Mouse (Mus musculus) T-helper 17 cell (primary cell): Measurements from ENCODE around the gene 4930556J24Rik.

ENCODE experiments used
- in situ Hi-C, 2 experiments: fragments of 300-600 bp; cut with MboI, MseI; formaldehyde crosslinking; loops; 1 replicate in 1 of 2; 2 replicates in 1 of 2; pipeline ENCODE4 v1.15.1; 2025; ENCODE audit warnings: high pct_unique_total_duplicates in 2 of 2

The 4930556J24Rik gene

DNA sequence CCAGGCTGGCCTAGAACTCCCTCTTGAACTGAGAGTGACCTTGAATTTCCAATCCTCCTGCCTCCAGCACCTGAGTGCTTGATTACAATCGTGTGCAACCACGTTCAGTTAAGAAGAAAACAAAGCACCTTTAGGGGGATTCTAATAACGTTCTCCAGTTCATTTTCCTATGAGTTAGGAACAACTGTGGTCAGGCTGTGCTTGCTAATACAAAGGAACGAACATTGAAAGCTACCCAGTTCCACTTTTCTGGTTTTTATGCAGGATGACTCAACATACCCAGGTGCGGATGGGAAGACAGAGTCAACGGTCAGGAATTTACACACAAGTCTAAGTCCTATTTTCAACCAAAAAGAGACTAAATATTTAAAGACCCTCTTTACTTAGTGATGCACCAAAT lies 82.6 kb downstream of the 4930556J24Rik start:
- in situ Hi-C loops, result no loop called here
